Mouse (Mus musculus) testis, adult 2 months (tissue): Measurements from ENCODE around the gene Pgm3.

Experiments used
- CTCF ChIP-seq: fragments of 200-500 bp; IDR thresholded peaks from 2 replicates; pipeline ENCODE4 v1.5.1; 2012; ENCODE audit warnings: low read depth, mild to moderate bottlenecking, inconsistent platforms, low read length, moderate library complexity; ENCODE audit not compliant: control insufficient read depth, insufficient read depth, insufficient replicate concordance
- POLR2A ChIP-seq: fragments of 200-500 bp; IDR thresholded peaks from 2 replicates; pipeline ENCODE4 v1.6.1; 2012; ENCODE audit warnings: low read depth, mild to moderate bottlenecking, inconsistent platforms, low read length, moderate library complexity; ENCODE audit not compliant: control insufficient read depth

DNA sequence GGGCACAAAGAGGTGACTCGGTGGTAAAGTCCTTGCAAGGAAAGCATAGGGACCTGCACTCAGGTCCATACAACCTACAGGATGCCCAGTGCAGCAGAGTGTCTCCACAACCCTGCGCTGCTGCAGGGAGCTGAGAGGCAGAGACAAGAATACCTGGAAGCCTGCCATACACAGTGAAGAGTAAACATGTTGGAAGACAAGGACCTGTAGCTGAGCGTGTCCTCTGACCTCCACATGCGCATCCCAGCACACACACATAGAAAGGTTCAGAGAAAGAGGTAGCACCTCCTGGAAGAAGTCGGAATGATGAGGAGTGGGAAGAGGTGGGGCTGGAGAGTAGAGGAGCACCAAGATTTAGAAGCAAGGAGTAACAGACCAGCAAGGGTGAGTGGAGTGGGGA, 37.6 kb downstream of the Pgm3 start:
- TF ChIP-seq CTCF: no peak
- no peak for TF ChIP-seq POLR2A
